Mouse (Mus musculus): ENCODE results near the gene D130040H23Rik.
"Not testable (repeated sequence)": the region's sequence is repeated elsewhere in the genome, so short reads cannot be mapped to it uniquely, and the experiment has no call there.

The D130040H23Rik gene

GRCm38 (mm10) chr8:69270386-69271202, at the start of gene D130040H23Rik:
D130040H23Rik (plus strand) TSS chr8:69271080.
- DNase-seq (ENCODE audit: low spot score in 2 of 2) = peak; percentile 89 to 93

- no peak for DNase-seq (ENCODE audit: low spot score in 2 of 2)
These were observed 28.3 kb upstream of the D130040H23Rik start for GRCm38 (mm10) chr8:69242541-69242940.

GRCm38 (mm10) chr8:69268525-69268924, 2.4 kb upstream of the D130040H23Rik start:
- DNase-seq (ENCODE audit: low spot score in 2 of 2) = peak; percentile 36 to 48

GRCm38 (mm10) chr8:69271203-69271554, 299 bp downstream of the D130040H23Rik start:
- no peak for DNase-seq (ENCODE audit: low spot score in 2 of 2)

GRCm38 (mm10) chr8:69272435-69272834, 1.6 kb downstream of the D130040H23Rik start:
- no peak for DNase-seq (ENCODE audit: low spot score in 2 of 2)

- no peak for DNase-seq (ENCODE audit: low spot score in 2 of 2)
These were observed 53.9 kb downstream of the D130040H23Rik start for GRCm38 (mm10) chr8:69324771-69325170.

- DNase-seq (ENCODE audit: low spot score in 2 of 2) = peak; percentile 91 to 92
These were observed 57.7 kb downstream of the D130040H23Rik start for GRCm38 (mm10) chr8:69328301-69329288.

- DNase-seq (ENCODE audit: low spot score in 2 of 2) = not testable (repeated sequence)
These were observed 58.4 kb downstream of the D130040H23Rik start for GRCm38 (mm10) chr8:69329289-69329688.

All from right cerebral cortex, postnatal 10 days (tissue).